Mouse (Mus musculus) cerebellum, postnatal 14 days (tissue): ENCODE measurements around the gene Pccb.

Source experiments
- DNase-seq, 2 experiments: peaks; one replicate each; pipeline ENCODE4 v3.0.0; 2021; ENCODE audit warnings: mixed read lengths in 2 of 2

Pccb gene

GRCm38 (mm10) chr9:101042249-101042648 lies 7.6 kb upstream of the Pccb start:
- DNase-seq = no peak

- DNase-seq = no peak
These were observed 6.8 kb upstream of the Pccb start for GRCm38 (mm10) chr9:101041508-101041907.

DNA sequence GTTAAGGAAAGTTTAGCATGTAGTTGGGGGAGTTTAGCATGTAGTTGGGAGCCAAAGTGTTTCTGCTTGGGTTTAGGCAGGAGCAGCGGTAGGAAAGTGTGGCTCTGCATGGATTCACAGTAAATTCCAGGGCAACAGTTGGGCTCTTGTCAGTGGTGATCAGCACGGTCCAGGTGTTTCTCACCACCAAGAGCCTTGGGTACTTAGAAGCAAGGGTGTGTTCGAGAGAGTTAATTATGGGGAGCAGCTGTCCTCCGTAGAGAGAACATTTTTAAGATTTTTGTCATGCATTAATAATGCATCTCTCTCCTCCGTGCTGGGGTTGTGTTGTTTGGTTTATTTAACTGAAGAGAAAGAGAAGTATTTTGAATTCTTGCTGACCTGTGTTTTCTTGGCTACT lies 3.9 kb upstream of the Pccb start:
- no peak for DNase-seq

- no peak for DNase-seq
These were observed 2.7 kb upstream of the Pccb start for GRCm38 (mm10) chr9:101037396-101037795.

GRCm38 (mm10) chr9:101036876-101037275 lies 2.2 kb upstream of the Pccb start:
- DNase-seq = no peak

DNA sequence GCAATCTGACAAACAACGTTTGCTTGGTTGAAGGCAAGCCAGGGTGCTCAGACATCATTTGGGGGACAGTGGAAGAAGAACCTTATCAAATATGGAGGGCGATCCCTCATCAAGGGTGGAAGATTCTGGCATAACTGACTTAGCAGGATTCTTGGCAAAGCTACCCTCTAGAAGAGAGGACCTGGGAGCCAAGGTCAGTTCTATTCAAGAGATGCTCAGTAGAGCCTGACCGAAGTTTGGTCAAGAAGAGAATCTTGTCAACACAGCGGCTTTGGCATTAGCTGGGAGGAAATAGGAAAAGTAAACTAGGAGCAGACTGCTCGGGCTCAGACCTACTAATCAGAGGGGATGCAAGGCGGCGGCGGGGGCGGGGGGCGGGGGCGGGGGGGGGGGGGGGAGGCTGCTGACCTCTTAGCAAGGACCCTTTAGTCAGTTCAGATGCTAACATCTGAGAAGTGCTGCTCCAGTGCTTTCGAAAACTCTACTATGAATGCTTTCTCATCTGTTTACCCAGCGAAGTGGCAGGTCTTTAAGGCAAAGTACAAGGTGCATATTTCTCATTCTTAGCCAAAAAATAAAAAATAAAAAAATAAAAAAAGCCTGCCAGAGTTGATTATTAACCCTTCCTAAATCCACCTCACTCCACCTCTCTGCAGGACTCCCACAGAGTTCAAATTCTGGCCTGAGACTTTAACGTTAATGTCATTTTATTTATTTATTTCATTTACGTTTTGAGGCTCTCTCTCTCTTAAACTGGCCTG lies 1.3 kb upstream of the Pccb start:
- DNase-seq = no peak

GRCm38 (mm10) chr9:101033761-101034447 lies 794 bp downstream of the Pccb start:
- DNase-seq = peak; percentile 5 to 31

DNA sequence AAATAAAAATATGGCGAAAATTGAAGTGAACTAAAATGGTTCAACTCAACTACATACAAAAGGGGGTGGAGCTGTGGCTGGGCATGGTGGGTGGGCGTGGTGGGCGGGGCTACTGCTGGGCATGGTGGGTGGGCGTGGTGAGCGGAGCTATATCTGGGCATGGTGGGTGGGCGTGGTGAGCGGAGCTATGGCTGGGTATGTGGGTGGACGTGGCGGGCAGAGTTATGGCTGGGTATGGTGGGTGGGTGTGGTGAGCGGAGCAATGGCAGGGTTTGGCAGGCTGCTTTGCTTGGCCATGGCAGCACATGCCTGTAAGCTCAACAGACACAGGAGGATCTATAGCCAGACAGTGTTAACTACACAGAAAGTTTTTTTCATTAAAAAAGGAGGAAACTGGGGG lies 15.9 kb downstream of the Pccb start:
- no peak for DNase-seq

GRCm38 (mm10) chr9:101017734-101018516 lies 16.8 kb downstream of the Pccb start:
- no peak for DNase-seq

DNA sequence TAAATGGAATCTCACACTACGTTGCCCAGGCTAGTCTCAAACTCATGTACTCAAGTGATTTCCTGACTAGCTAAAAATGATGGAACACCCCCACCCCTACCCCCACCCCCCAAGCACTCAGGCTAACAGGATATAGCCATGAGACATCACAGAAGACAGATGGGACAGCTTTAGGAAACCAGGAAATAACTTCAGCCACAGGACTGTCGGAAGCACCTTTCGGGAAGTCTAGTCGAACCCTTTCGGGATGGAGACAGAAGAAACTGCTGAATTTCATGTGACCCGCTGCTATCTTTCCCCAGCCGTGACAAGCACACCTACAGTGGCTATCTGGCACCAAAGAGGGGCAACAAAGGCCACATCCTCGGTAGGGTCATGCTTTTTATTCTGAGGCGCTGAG lies 19.4 kb downstream of the Pccb start:
- no peak for DNase-seq

- DNase-seq = no peak
These were observed 22.3 kb downstream of the Pccb start for GRCm38 (mm10) chr9:101012433-101012832.

DNA sequence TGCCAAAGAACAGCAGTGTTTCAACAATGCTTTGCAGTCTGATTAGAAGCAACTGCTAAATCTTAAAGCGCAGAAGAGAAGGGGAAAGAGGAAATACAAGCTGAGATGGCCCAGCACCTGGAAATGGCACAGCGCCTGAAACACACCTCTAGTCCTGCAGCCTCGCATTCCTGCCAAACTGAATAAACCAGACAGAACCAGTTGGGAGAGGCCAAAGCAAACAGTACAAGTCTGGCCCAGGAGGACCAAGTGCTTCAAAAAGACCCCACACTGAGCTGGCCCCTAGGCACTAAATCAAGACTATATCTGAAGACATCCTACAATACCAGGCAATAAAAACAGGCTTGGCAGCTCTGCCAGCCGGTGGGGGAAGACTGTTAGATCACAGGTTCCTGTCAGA lies 28.8 kb downstream of the Pccb start:
- no peak for DNase-seq

DNA sequence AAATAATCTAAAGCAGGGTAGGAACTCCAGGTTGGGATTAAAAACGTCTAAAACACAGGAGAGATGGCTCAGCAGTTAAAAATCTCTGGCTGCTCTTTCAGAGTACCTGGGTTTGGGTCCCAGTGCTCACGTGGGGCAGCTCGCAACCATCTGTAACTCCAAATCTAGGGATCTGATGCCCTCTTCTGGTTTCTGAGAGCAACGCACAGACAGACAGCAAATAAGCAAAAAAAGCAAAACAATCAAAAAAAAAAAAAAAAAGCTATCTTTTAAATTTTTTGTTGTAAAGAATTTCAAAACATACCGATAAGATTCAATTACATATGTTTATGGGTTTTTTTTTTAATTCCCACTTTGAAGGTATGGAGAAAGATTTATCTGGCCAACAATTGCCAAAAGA lies 31.4 kb downstream of the Pccb start:
- no peak for DNase-seq

GRCm38 (mm10) chr9:101002841-101003240 lies 31.9 kb downstream of the Pccb start:
- no peak for DNase-seq

GRCm38 (mm10) chr9:101002053-101002452 lies 32.6 kb downstream of the Pccb start:
- peak; percentile 26 to 48 for DNase-seq

- no peak for DNase-seq
These were observed 37.6 kb downstream of the Pccb start for GRCm38 (mm10) chr9:100997138-100997537.

GRCm38 (mm10) chr9:100993937-100994336 lies 40.8 kb downstream of the Pccb start:
- DNase-seq = no peak

GRCm38 (mm10) chr9:100992191-100992590 lies 42.5 kb downstream of the Pccb start:
- no peak for DNase-seq

GRCm38 (mm10) chr9:100991321-100991720 lies 43.4 kb downstream of the Pccb start:
- DNase-seq = no peak

DNA sequence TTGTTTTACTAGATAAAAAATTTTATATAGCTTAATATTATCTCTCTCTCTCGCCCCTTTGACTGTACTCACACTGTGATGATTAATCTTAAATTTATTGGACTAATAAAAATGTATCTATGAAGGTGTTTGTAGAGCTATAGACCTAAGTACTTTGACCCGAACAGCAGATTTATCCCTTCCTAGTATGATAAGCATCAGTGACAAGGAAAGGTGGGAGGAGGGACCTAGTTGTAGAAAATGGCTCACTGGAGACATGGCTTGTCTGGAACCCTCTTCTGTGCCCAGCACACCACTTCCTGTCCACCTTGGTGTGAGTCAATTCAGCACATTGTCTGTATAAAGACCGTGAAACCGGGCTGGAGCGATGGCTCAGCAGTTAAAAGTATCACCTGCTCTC lies 44.1 kb downstream of the Pccb start:
- no peak for DNase-seq

DNA sequence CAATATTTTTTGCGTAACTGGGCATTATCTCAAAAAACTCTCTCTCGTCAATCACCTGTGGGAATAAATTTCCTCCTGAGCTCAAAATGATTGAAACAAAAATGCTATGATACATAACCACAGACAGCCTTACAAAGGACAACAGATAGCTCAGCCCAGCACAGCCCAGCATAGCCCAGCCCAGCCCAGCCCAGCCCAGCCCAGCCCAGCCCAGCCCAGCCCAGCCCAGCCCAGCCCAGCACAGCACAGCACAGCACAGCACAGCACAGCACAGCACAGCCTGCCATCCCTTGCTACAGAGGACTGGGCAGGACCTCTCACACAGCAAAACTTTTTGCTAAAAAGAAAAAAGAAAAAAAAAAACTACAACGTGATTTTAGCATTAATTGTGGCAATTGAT lies 46.8 kb downstream of the Pccb start:
- DNase-seq = no peak

DNA sequence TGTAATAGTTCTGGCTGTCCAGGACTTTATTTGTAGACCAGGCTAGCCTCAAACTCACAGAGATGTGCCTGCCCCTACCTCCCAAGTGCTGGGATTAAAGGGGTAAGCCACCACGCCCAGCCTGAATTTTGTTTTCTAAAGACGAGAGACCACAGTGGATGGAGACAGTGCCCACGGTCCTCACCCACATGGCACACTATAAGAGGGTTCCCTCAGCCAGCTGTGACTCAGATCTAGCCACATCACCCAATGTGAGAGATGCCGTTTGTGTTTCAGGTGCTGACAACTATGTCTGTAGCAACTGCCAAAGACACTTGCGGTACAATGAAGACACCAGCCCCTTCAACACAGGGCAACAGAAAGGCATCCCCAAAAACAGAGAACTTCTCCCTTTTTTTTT lies 47.7 kb downstream of the Pccb start:
- DNase-seq = no peak
